Mouse (Mus musculus): ENCODE data around the gene Plppr3. TPM values are rescaled to one million over a fixed set of nuclear protein-coding genes. Genes with fewer than 3 reads are reported as not detected.

The Plppr3 gene
- total RNA-seq, 2 experiments from 2014 or later, result 0.16 to 0.50 TPM

DNA sequence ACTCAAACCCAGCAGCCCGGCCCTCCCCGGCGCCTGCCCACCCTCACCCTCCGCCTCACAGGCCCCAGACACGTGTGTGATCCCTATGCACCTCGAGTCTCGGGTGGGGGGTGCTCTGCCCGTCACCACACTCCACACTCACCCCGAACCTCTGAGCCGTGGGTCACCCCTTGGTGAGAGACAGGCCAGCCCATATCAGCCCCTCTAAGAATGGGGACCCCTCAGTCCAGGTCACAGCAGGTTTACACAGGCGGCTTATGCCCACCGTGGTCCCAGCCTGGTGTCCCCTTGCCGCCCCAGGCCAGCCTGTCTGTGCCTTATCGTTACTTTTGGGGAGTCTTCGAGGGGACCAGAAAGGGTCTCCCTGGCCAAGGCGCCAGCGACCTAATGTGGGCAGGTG is 54.8 kb downstream of the Plppr3 start:
- no peak for DNase-seq

DNA sequence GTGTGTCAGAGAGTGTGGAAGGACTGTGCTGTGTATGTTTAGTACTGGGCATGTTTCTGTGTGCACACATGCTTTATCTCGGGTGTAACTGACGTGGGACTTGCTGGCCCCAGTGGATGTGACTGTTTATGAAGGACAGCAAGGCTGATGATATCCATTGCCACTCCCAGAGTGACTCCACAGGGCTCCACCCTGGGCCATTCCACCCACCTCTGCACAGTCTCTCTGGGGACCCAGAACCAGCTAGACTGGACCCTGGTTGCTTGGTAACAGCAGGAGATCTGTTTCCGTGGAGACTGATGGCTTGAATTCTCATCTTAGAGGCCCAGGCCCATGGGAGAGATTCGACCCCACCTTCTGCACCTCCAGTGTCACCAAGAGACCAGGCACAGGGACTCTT is 56.2 kb downstream of the Plppr3 start:
- DNase-seq, result no peak

DNA sequence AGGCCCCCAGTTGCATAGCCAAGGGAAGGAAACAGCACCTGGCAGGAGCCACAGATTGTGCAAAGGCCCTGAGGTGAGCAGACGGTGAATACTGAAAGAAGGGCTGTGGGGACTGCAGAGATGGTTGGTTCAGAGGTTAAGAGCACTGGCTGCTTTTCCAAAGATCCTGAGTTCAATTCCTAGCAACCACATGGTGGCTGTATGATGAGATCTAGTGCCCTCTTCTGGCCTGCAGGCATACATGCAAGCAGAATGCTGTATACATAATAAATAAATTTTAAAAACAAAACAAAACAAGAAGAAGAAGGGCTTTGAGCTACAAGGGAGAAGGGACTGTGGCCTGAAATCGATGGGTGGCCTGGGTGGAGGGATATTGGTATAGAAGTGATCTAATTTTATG is 57.3 kb downstream of the Plppr3 start:
- no peak for DNase-seq

GRCm38 (mm10) chr10:79815671-79816494 is 58.6 kb downstream of the Plppr3 start:
- no peak for DNase-seq

DNA sequence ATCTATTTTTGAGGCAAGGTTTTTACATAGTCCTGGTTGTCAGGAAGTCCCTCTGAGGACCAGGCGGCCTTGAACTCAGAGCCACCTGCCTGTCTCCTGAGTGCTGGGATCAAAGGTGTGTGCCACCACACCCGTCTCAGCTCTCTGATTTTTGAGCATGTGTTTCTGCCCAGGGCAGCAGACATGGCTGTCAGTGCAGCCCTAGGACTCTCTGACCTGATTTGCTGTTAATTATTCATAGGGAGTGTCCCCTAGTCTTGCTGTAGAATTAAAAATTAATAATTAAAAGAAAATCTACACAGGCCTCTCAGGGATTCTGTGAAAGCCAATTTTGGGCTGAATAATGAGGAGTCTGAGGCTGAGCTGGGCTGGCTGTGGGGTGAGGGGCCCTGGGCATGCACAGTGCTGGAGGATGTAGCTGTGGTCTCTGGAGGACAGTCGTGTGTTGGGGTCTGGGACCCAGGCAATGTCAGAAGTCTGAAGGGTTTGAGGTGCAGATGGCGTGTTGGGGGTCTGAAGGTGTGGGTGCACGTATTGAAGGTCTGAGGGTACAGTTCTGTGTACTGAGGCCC is 60.1 kb downstream of the Plppr3 start:
- DNase-seq, result no peak

GRCm38 (mm10) chr10:79811736-79812637 is 62.4 kb downstream of the Plppr3 start:
- DNase-seq, result peak; percentile 91

Small RNA genes within 50 kb of the gene (microRNA-seq; reads per million reads assigned to microRNA genes)
- not detected for gene Mir6910

Other genes starting within 250 kb of the Plppr3 start
- gene Shc2, start 236.7 kb downstream of the Plppr3 start, total RNA-seq (2021), result 1 to 10 TPM; 3.0 to 5.2 TPM
- not detected for gene Odf3l2, start 228.9 kb downstream of the Plppr3 start, total RNA-seq (2021)
- not detected for gene Madcam1, start 210.1 kb downstream of the Plppr3 start, total RNA-seq (2021)
- gene Tpgs1, start 205.3 kb downstream of the Plppr3 start, total RNA-seq (2021), result 10 to 100 TPM; 31.6 to 39.0 TPM
- 10 to 100 TPM; 75.0 to 79.9 TPM for gene Cdc34, start 192.4 kb downstream of the Plppr3 start, total RNA-seq (2021)
- 1 to 10 TPM in 1 of 2 experiments, under 1 TPM in 1; 0.86 to 1.0 TPM for gene Gzmm, start 185.6 kb downstream of the Plppr3 start, total RNA-seq (2021)
- gene Bsg, start 170.1 kb downstream of the Plppr3 start, total RNA-seq (2021), result 100 to 1,000 TPM; 558 to 568 TPM
- gene Hcn2, start 158.0 kb downstream of the Plppr3 start, total RNA-seq (2021), result 1 to 10 TPM; 4.3 to 6.0 TPM
- 10 to 100 TPM; 51.1 to 58.0 TPM for gene Polrmt, start 128.1 kb downstream of the Plppr3 start, total RNA-seq (2021)
- not detected for gene Fgf22, start 119.6 kb downstream of the Plppr3 start, total RNA-seq (2021)
- gene Rnf126, start 107.7 kb downstream of the Plppr3 start, total RNA-seq (2021), result 10 to 100 TPM; 53.0 to 55.2 TPM
- 10 to 100 TPM; 11.3 to 22.9 TPM for gene Fstl3, start 97.4 kb downstream of the Plppr3 start, total RNA-seq (2021)
- not detected for gene Prss57, start 83.7 kb downstream of the Plppr3 start, total RNA-seq (2021)
- gene Palm, start 81.1 kb downstream of the Plppr3 start, total RNA-seq (2021), result 10 to 100 TPM; 75.4 to 93.7 TPM
- gene Misp, start 53.6 kb downstream of the Plppr3 start, total RNA-seq (2021), result under 1 TPM in 1 of 2 experiments, not detected in 1; 0.43 TPM
- 100 to 1,000 TPM; 257 to 299 TPM for gene Ptbp1, start 20.2 kb downstream of the Plppr3 start, total RNA-seq (2021)
- gene Prtn3, start 158 bp downstream of the Plppr3 start, total RNA-seq (2021), result under 1 TPM; 0.50 to 0.56 TPM
- under 1 TPM; 0.30 to 0.33 TPM for gene Elane, start 11.6 kb upstream of the Plppr3 start, total RNA-seq (2021)
- 1,000 to 10,000 TPM; 1,484 to 1,596 TPM for gene Cfd, start 16.2 kb upstream of the Plppr3 start, total RNA-seq (2021)
- 10 to 100 TPM; 39.7 to 50.6 TPM for gene Med16, start 34.3 kb upstream of the Plppr3 start, total RNA-seq (2021)
- gene Gm26602, start 36.2 kb upstream of the Plppr3 start, total RNA-seq (2021), result not detected
- gene Kiss1r, start 42.3 kb upstream of the Plppr3 start, total RNA-seq (2021), result 1 to 10 TPM; 1.2 to 1.3 TPM
- 100 to 1,000 TPM; 104 to 118 TPM for gene R3hdm4, start 46.6 kb upstream of the Plppr3 start, total RNA-seq (2021)
- 1 to 10 TPM; 3.0 to 4.1 TPM for gene Arid3a, start 52.4 kb upstream of the Plppr3 start, total RNA-seq (2021)
- gene Wdr18, start 85.5 kb upstream of the Plppr3 start, total RNA-seq (2021), result 10 to 100 TPM; 37.8 to 48.9 TPM
- gene Grin3b, start 96.1 kb upstream of the Plppr3 start, total RNA-seq (2021), result not detected
- 100 to 1,000 TPM; 144 to 146 TPM for gene Tmem259, start 109.7 kb upstream of the Plppr3 start, total RNA-seq (2021)
- gene Cnn2, start 114.0 kb upstream of the Plppr3 start, total RNA-seq (2021), result 10 to 100 TPM; 30.2 to 42.9 TPM
- gene Abca7, start 121.9 kb upstream of the Plppr3 start, total RNA-seq (2021), result 10 to 100 TPM; 20.2 to 20.3 TPM
- gene Arhgap45, start 142.0 kb upstream of the Plppr3 start, total RNA-seq (2021), result 1 to 10 TPM; 4.5 to 5.4 TPM
- 100 to 1,000 TPM in 1 of 2 experiments, 10 to 100 TPM in 1; 92.8 to 108 TPM for gene Polr2e, start 165.2 kb upstream of the Plppr3 start, total RNA-seq (2021)
- 1,000 to 10,000 TPM; 1,198 to 1,301 TPM for gene Gpx4, start 172.5 kb upstream of the Plppr3 start, total RNA-seq (2021)
- gene Sbno2, start 230.9 kb upstream of the Plppr3 start, total RNA-seq (2021), result 10 to 100 TPM; 49.3 to 51.3 TPM
- gene Stk11, start 241.2 kb upstream of the Plppr3 start, total RNA-seq (2021), result 100 to 1,000 TPM; 146 to 149 TPM

Measured in adrenal gland, postnatal 36 days (tissue).